Mouse (Mus musculus): ENCODE results near the gene Tspan4. TPM values are rescaled to one million over a fixed set of nuclear protein-coding genes. Genes with fewer than 3 reads are reported as not detected.

Gene Tspan4
- total and polyA plus RNA-seq, 2 experiments from 2014 or later, result 54.9 to 79.6 TPM

DNA sequence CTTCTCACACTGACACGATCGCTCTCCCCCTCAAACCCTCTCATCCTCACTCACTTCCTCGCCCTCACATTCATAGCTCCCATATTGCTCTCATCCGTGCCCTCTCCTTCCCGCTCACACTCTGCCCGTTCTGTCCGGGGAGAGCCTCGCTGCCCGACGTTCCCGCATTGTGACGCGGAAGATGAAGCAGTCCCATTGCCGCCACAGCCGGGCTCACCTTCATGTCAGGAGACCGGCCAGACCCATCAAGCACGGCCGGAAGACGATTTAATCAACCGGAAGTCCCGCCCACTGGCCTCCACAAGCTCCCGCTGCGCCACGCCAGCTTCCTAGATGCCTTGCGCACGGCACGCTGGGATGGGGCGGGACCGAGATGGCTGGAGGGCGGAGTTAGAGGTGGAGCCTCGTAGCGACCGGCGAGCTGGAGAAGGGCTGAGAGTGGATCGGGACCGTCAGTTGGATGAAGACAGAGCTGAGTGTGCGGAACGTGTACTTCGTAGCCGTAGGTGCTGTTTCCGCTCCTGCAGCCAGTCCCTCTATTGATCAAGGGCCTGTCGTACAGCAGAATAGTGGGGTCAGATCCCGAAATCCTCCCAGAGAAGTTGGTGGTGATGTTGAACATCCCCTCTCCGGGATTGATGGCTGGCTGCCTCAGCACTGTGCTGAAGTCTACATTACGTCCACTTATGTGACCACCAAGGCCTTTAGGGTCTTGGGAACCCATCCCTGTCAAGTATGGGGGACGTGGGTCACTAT is 64.7 kb downstream of the Tspan4 start, which contains the start of gene Chid1:
Gene Chid1 (minus strand): TSS at position 302 of the 756 bp plus-strand sequence.
- peak; percentile 99 for DNase-seq
- TF ChIP-seq CTCF (IDR thresholded peaks at IDR 0.05; ENCODE audit: low read depth), result no peak
- peak within 1 kb of the TSS; percentile 79 for H3K27ac ChIP-seq (ENCODE audit: low read depth, low read length)

GRCm38 (mm10) chr7:141540312-141541081 is 65.5 kb downstream of the Tspan4 start:
- Histone ChIP-seq H3K27ac (ENCODE audit: low read depth, low read length) (peak overlapping the region; percentile 79), H3K4me3 (ENCODE audit: low read depth, low read length) (peak overlapping the region; percentile 70), H3K36me3 (ENCODE audit: insufficient read depth) (no peaks in the 10 kb centered on the region), H3K4me1 (ENCODE audit: insufficient read depth) (peaks cover 11% of the 10 kb centered on the region; the same call in 1 of the 2 replicates), H3K27me3 (ENCODE audit: insufficient read depth, low read length) (no peaks in the 10 kb centered on the region), H3K4me2 (ENCODE audit: low read depth) (peak overlapping the region; percentile 63), H3K9ac (peak overlapping the region; percentile 76), H3K9me3 (ENCODE audit: low read length) (no peaks in the 10 kb centered on the region)
- WGBS, result 51% methylated on average over 13 of the region's 13 CpGs
- DNase-seq (peak; percentile 51), ATAC-seq (peak; percentile 13)
- no peak for TF ChIP-seq CTCF (IDR thresholded peaks at IDR 0.05; ENCODE audit: low read depth)

More for the DNA sequence above, 64.7 kb downstream of the Tspan4 start, which contains the start of gene Chid1:
- WGBS, result 1% methylated on average over 46 of the region's 46 CpGs
- Histone ChIP-seq H3K4me3 (ENCODE audit: low read depth, low read length) (peak within 1 kb of the TSS; percentile 70), H3K36me3 (ENCODE audit: insufficient read depth) (no peaks in the 10 kb centered on the region), H3K9ac (peak within 1 kb of the TSS; percentile 76), H3K4me2 (ENCODE audit: low read depth) (peak within 1 kb of the TSS; percentile 63), H3K27me3 (ENCODE audit: insufficient read depth, low read length) (no peaks in the 10 kb centered on the region), H3K9me3 (ENCODE audit: low read length) (no peaks in the 10 kb centered on the region), H3K4me1 (ENCODE audit: insufficient read depth) (peaks cover 11% of the 10 kb centered on the region; the same call in 1 of the 2 replicates)
- peak; percentile 98 for ATAC-seq

GRCm38 (mm10) chr7:141541681-141542080 is 66.6 kb downstream of the Tspan4 start:
- DNase-seq, result no peak
- Histone ChIP-seq H3K36me3 (ENCODE audit: insufficient read depth) (no peaks in the 10 kb centered on the region), H3K4me3 (ENCODE audit: low read depth, low read length) (no peak overlapping the region), H3K4me2 (ENCODE audit: low read depth) (no peak overlapping the region), H3K9ac (no peak overlapping the region), H3K27ac (ENCODE audit: low read depth, low read length) (no peak overlapping the region), H3K27me3 (ENCODE audit: insufficient read depth, low read length) (no peaks in the 10 kb centered on the region), H3K4me1 (ENCODE audit: insufficient read depth) (peaks cover 11% of the 10 kb centered on the region; the same call in 1 of the 2 replicates), H3K9me3 (ENCODE audit: low read length) (no peaks in the 10 kb centered on the region)
- no peak for ATAC-seq
- TF ChIP-seq CTCF (IDR thresholded peaks at IDR 0.05; ENCODE audit: low read depth), result no peak
- WGBS, result 89% methylated on average over 4 of the region's 4 CpGs

DNA sequence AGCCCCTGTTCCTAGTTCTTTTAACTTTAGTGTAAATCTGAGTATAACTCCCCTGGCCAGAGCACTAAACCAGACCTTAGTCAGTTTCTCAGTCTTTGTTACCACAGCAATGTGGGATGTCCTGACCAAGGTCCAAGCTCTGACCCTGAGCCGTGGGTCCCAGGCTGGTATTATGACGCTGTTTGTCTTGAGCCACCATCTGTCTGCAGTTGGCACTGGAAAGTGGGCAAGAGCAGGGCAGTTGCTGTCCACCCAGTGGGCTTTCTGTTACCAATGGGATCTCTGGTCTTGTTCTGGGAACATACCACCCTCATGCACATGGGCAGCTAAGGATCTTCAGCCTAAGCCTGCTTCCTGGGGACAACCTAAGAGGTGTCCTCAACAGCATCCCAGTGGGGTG is 67.5 kb downstream of the Tspan4 start:
- no peak for TF ChIP-seq CTCF (IDR thresholded peaks at IDR 0.05; ENCODE audit: low read depth)
- Histone ChIP-seq H3K36me3 (ENCODE audit: insufficient read depth) (no peaks in the 10 kb centered on the region), H3K27ac (ENCODE audit: low read depth, low read length) (no peak overlapping the region), H3K4me3 (ENCODE audit: low read depth, low read length) (no peak overlapping the region), H3K4me1 (ENCODE audit: insufficient read depth) (peaks cover 11% of the 10 kb centered on the region; the same call in 1 of the 2 replicates), H3K9me3 (ENCODE audit: low read length) (no peaks in the 10 kb centered on the region), H3K9ac (no peak overlapping the region), H3K4me2 (ENCODE audit: low read depth) (no peak overlapping the region), H3K27me3 (ENCODE audit: insufficient read depth, low read length) (no peaks in the 10 kb centered on the region)
- ATAC-seq, result no peak
- DNase-seq, result no peak
- 86% methylated on average over 2 of the region's 2 CpGs for WGBS

Other genes with a start within 250 kb of the Tspan4 start
- gene Phrf1, start 246.5 kb upstream of the Tspan4 start, total RNA-seq (2014; rRNA removed), result 50.2 and 53.8 TPM in 2 replicates
- gene Phrf1, start 246.5 kb upstream of the Tspan4 start, polyA plus RNA-seq (2015; fragmentation: Nextera tagmentation; extraction: Ambion mirVana), result 26.1 and 35.8 TPM in 2 replicates
- 1.3 and 3.8 TPM in 2 replicates for gene Irf7, start 208.8 kb upstream of the Tspan4 start, total RNA-seq (2014; rRNA removed)
- 3.4 and 3.7 TPM in 2 replicates for gene Irf7, start 208.8 kb upstream of the Tspan4 start, polyA plus RNA-seq (2015; fragmentation: Nextera tagmentation; extraction: Ambion mirVana)
- gene Cdhr5, start 198.5 kb upstream of the Tspan4 start, total RNA-seq (2014; rRNA removed), result not detected in 2 replicates
- gene Cdhr5, start 198.5 kb upstream of the Tspan4 start, polyA plus RNA-seq (2015; fragmentation: Nextera tagmentation; extraction: Ambion mirVana), result not detected in 2 replicates
- gene Sct, start 196.1 kb upstream of the Tspan4 start, total RNA-seq (2014; rRNA removed), result not detected in 2 replicates
- gene Sct, start 196.1 kb upstream of the Tspan4 start, polyA plus RNA-seq (2015; fragmentation: Nextera tagmentation; extraction: Ambion mirVana), result 2.9 and 3.9 TPM in 2 replicates
- 0.31 and 0.38 TPM in 2 replicates for gene Drd4, start 183.2 kb upstream of the Tspan4 start, total RNA-seq (2014; rRNA removed)
- 0.90 and 0.98 TPM in 2 replicates for gene Drd4, start 183.2 kb upstream of the Tspan4 start, polyA plus RNA-seq (2015; fragmentation: Nextera tagmentation; extraction: Ambion mirVana)
- gene Deaf1, start 147.6 kb upstream of the Tspan4 start, total RNA-seq (2014; rRNA removed), result 238 and 239 TPM in 2 replicates
- 282 and 289 TPM in 2 replicates for gene Deaf1, start 147.6 kb upstream of the Tspan4 start, polyA plus RNA-seq (2015; fragmentation: Nextera tagmentation; extraction: Ambion mirVana)
- gene Tmem80, start 147.5 kb upstream of the Tspan4 start, total RNA-seq (2014; rRNA removed), result 25.2 and 33.2 TPM in 2 replicates
- gene Tmem80, start 147.5 kb upstream of the Tspan4 start, polyA plus RNA-seq (2015; fragmentation: Nextera tagmentation; extraction: Ambion mirVana), result 32.9 and 34.7 TPM in 2 replicates
- 1.0 and 1.1 TPM in 2 replicates for gene Eps8l2, start 136.4 kb upstream of the Tspan4 start, total RNA-seq (2014; rRNA removed)
- gene Eps8l2, start 136.4 kb upstream of the Tspan4 start, polyA plus RNA-seq (2015; fragmentation: Nextera tagmentation; extraction: Ambion mirVana), result 0.74 and 0.82 TPM in 2 replicates
- gene Taldo1, start 83.0 kb upstream of the Tspan4 start, total RNA-seq (2014; rRNA removed), result 224 and 297 TPM in 2 replicates
- 304 and 352 TPM in 2 replicates for gene Taldo1, start 83.0 kb upstream of the Tspan4 start, polyA plus RNA-seq (2015; fragmentation: Nextera tagmentation; extraction: Ambion mirVana)
- 58.9 and 65.0 TPM in 2 replicates for gene Gatd1, start 61.1 kb upstream of the Tspan4 start, total RNA-seq (2014; rRNA removed)
- 50.5 and 56.0 TPM in 2 replicates for gene Gatd1, start 61.1 kb upstream of the Tspan4 start, polyA plus RNA-seq (2015; fragmentation: Nextera tagmentation; extraction: Ambion mirVana)
- gene Cend1, start 45.7 kb upstream of the Tspan4 start, total RNA-seq (2014; rRNA removed), result 83.3 and 94.7 TPM in 2 replicates
- gene Cend1, start 45.7 kb upstream of the Tspan4 start, polyA plus RNA-seq (2015; fragmentation: Nextera tagmentation; extraction: Ambion mirVana), result 111 and 125 TPM in 2 replicates
- gene Slc25a22, start 37.3 kb upstream of the Tspan4 start, total RNA-seq (2014; rRNA removed), result 115 and 141 TPM in 2 replicates
- gene Slc25a22, start 37.3 kb upstream of the Tspan4 start, polyA plus RNA-seq (2015; fragmentation: Nextera tagmentation; extraction: Ambion mirVana), result 106 and 132 TPM in 2 replicates
- 2.0 and 2.2 TPM in 2 replicates for gene Pidd1, start 31.2 kb upstream of the Tspan4 start, total RNA-seq (2014; rRNA removed)
- gene Pidd1, start 31.2 kb upstream of the Tspan4 start, polyA plus RNA-seq (2015; fragmentation: Nextera tagmentation; extraction: Ambion mirVana), result 2.3 and 2.4 TPM in 2 replicates
- gene Rplp2, start 27.9 kb upstream of the Tspan4 start, total RNA-seq (2014; rRNA removed), result 312 and 427 TPM in 2 replicates
- gene Rplp2, start 27.9 kb upstream of the Tspan4 start, polyA plus RNA-seq (2015; fragmentation: Nextera tagmentation; extraction: Ambion mirVana), result 868 and 1,034 TPM in 2 replicates
- gene Pnpla2, start 20.0 kb upstream of the Tspan4 start, total RNA-seq (2014; rRNA removed), result 6.2 and 7.7 TPM in 2 replicates
- 18.3 and 22.4 TPM in 2 replicates for gene Pnpla2, start 20.0 kb upstream of the Tspan4 start, polyA plus RNA-seq (2015; fragmentation: Nextera tagmentation; extraction: Ambion mirVana)
- 4.5 and 7.2 TPM in 2 replicates for gene Cracr2b, start 14.1 kb upstream of the Tspan4 start, total RNA-seq (2014; rRNA removed)
- 5.2 and 6.7 TPM in 2 replicates for gene Cracr2b, start 14.1 kb upstream of the Tspan4 start, polyA plus RNA-seq (2015; fragmentation: Nextera tagmentation; extraction: Ambion mirVana)
- 55.8 and 62.4 TPM in 2 replicates for gene Cd151, start 7.8 kb upstream of the Tspan4 start, total RNA-seq (2014; rRNA removed)
- 12.4 and 18.7 TPM in 2 replicates for gene Cd151, start 7.8 kb upstream of the Tspan4 start, polyA plus RNA-seq (2015; fragmentation: Nextera tagmentation; extraction: Ambion mirVana)
- 21.1 and 24.6 TPM in 2 replicates for gene Polr2l, start 108 bp upstream of the Tspan4 start, total RNA-seq (2014; rRNA removed)
- gene Polr2l, start 108 bp upstream of the Tspan4 start, polyA plus RNA-seq (2015; fragmentation: Nextera tagmentation; extraction: Ambion mirVana), result 73.2 and 74.8 TPM in 2 replicates
- gene Chid1, start 64.6 kb downstream of the Tspan4 start, total RNA-seq (2014; rRNA removed), result 40.5 and 42.0 TPM in 2 replicates
- 38.9 and 42.0 TPM in 2 replicates for gene Chid1, start 64.6 kb downstream of the Tspan4 start, polyA plus RNA-seq (2015; fragmentation: Nextera tagmentation; extraction: Ambion mirVana)
- 154 and 187 TPM in 2 replicates for gene Ap2a2, start 86.9 kb downstream of the Tspan4 start, total RNA-seq (2014; rRNA removed)
- 91.5 and 112 TPM in 2 replicates for gene Ap2a2, start 86.9 kb downstream of the Tspan4 start, polyA plus RNA-seq (2015; fragmentation: Nextera tagmentation; extraction: Ambion mirVana)
- gene Muc6, start 180.1 kb downstream of the Tspan4 start, total RNA-seq (2014; rRNA removed), result not detected in 2 replicates
- gene Muc6, start 180.1 kb downstream of the Tspan4 start, polyA plus RNA-seq (2015; fragmentation: Nextera tagmentation; extraction: Ambion mirVana), result 0.04 and 0.07 TPM in 2 replicates
- gene Muc2, start 215.1 kb downstream of the Tspan4 start, total RNA-seq (2014; rRNA removed), result 0.15 and 0.38 TPM in 2 replicates
- 0.05 and 0.08 TPM in 2 replicates for gene Muc2, start 215.1 kb downstream of the Tspan4 start, polyA plus RNA-seq (2015; fragmentation: Nextera tagmentation; extraction: Ambion mirVana)

All from forebrain, postnatal 0 days (tissue).